Mouse (Mus musculus) heart, postnatal 36 days (tissue): ENCODE results near the gene Rdh11. TPM values are rescaled to one million over a fixed set of nuclear protein-coding genes. Genes with fewer than 3 reads are reported as not detected.

Experiments used
- DNase-seq, 2 experiments: peaks; one replicate each; pipeline ENCODE4 v3.0.0; 2021 to 2022
- intact Hi-C: fragments of 180-260 bp; cut with DNase I; formaldehyde crosslinking; loops from one replicate; pipeline ENCODE4 v1.15.1; 2025
- total RNA-seq, 2 experiments: library from RNA; stranded (reverse); gene quantifications; 2 replicates each; pipeline ENCODE4 v1.2.3; 2021

Gene Rdh11
- total RNA-seq, 2 experiments from 2014 or later: 3.3 to 3.5 TPM

- intact Hi-C loops: no loop called here
- no peak for DNase-seq
Measured at GRCm38 (mm10) chr12:79141384-79141783, 50.7 kb downstream of the Rdh11 start.

GRCm38 (mm10) chr12:79140811-79141210, 51.3 kb downstream of the Rdh11 start:
- no peak for DNase-seq

GRCm38 (mm10) chr12:79139417-79139816, 52.7 kb downstream of the Rdh11 start:
- intact Hi-C loops: no loop called here
- DNase-seq: no peak

More at GRCm38 (mm10) chr12:79140811-79141210, 51.3 kb downstream of the Rdh11 start:
- intact Hi-C loops: no loop called here

- intact Hi-C loops: no loop called here
- no peak for DNase-seq
Measured at GRCm38 (mm10) chr12:79138999-79139398, 53.1 kb downstream of the Rdh11 start.

GRCm38 (mm10) chr12:79136949-79137348, 55.1 kb downstream of the Rdh11 start:
- no peak for DNase-seq
- intact Hi-C loops: no loop called here

GRCm38 (mm10) chr12:79135105-79135504, 57.0 kb downstream of the Rdh11 start:
- DNase-seq: no peak
- intact Hi-C loops: no loop called here

GRCm38 (mm10) chr12:79134676-79135075, 57.4 kb downstream of the Rdh11 start:
- no peak for DNase-seq
- intact Hi-C loops: no loop called here

GRCm38 (mm10) chr12:79131706-79132460, 60.2 kb downstream of the Rdh11 start:
- intact Hi-C loops: no loop called here
- no peak for DNase-seq

GRCm38 (mm10) chr12:79131178-79131675, 60.9 kb downstream of the Rdh11 start:
- DNase-seq: no peak

GRCm38 (mm10) chr12:79130299-79131177, 61.6 kb downstream of the Rdh11 start, which contains the start of gene Arg2:
Gene Arg2 (plus strand): TSS chr12:79130777.
- intact Hi-C loops: no loop called here
- DNase-seq: peak; percentile 12 to 24

More at GRCm38 (mm10) chr12:79131178-79131675, 60.9 kb downstream of the Rdh11 start:
- intact Hi-C loops: no loop called here

Other genes with a start within 250 kb of the Rdh11 start
- gene Tmem229b, start 184.7 kb downstream of the Rdh11 start, total RNA-seq: 1 to 10 TPM; 2.6 to 5.4 TPM
- gene Plekhh1, start 163.1 kb downstream of the Rdh11 start, total RNA-seq: 1 to 10 TPM; 1.6 to 2.1 TPM
- gene Pigh, start 102.6 kb downstream of the Rdh11 start, total RNA-seq: 1 to 10 TPM; 2.9 to 3.5 TPM
- not detected for gene Arg2, start 61.5 kb downstream of the Rdh11 start, total RNA-seq
- 10 to 100 TPM; 84.1 to 92.4 TPM for gene Vti1b, start 19.6 kb downstream of the Rdh11 start, total RNA-seq
- not detected for gene Rdh12, start 16.6 kb upstream of the Rdh11 start, total RNA-seq
- 10 to 100 TPM; 14.2 to 17.6 TPM for gene Zfyve26, start 104.0 kb upstream of the Rdh11 start, total RNA-seq
- gene Rad51b, start 105.0 kb upstream of the Rdh11 start, total RNA-seq: under 1 TPM; 0.53 to 0.60 TPM